Mouse (Mus musculus) cerebellum, adult 8-10 months (tissue): ENCODE results near the gene Rnf141.
A peak's percentile ranks its signal among the peaks of the same experiment; 100 is the strongest.

Experiments used
- DNase-seq: peaks from one replicate; pipeline ENCODE4 v3.0.0; 2022

Rnf141 gene

DNA sequence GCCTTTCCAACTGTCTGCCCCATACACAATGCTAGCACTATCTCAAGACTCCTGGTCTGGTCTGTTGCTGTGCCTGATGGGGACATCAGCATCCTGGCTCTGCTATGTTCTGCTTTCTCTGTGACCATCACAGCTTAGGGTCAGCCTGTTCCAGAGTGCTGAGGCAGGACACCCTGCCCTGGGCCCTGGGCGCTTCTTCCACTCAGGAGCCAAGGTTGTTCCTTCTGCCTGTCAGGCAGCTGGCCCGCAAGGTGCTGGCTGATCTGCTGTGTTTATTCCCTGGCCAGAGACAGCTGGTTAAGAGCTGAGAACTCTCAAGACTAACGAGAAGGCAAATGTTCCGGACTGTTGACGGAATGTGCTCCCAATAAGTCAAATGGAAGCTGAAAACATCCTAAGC is 52.1 kb downstream of the Rnf141 start:
- no peak for DNase-seq

- DNase-seq, result no peak
Observed at GRCm38 (mm10) chr7:110790878-110791277, 53.4 kb downstream of the Rnf141 start.

GRCm38 (mm10) chr7:110787310-110787709 is 56.9 kb downstream of the Rnf141 start:
- no peak for DNase-seq

GRCm38 (mm10) chr7:110785741-110786146 is 58.5 kb downstream of the Rnf141 start:
- no peak for DNase-seq

GRCm38 (mm10) chr7:110784965-110785364 is 59.3 kb downstream of the Rnf141 start:
- DNase-seq, result no peak

GRCm38 (mm10) chr7:110782845-110783478 is 61.3 kb downstream of the Rnf141 start:
- no peak for DNase-seq

- DNase-seq, result no peak
Observed at GRCm38 (mm10) chr7:110782135-110782534, 62.1 kb downstream of the Rnf141 start.

- no peak for DNase-seq
Observed at GRCm38 (mm10) chr7:110781231-110781711, 63.0 kb downstream of the Rnf141 start.

GRCm38 (mm10) chr7:110780520-110780919 is 63.7 kb downstream of the Rnf141 start:
- no peak for DNase-seq

GRCm38 (mm10) chr7:110779605-110780111 is 64.6 kb downstream of the Rnf141 start:
- no peak for DNase-seq

DNA sequence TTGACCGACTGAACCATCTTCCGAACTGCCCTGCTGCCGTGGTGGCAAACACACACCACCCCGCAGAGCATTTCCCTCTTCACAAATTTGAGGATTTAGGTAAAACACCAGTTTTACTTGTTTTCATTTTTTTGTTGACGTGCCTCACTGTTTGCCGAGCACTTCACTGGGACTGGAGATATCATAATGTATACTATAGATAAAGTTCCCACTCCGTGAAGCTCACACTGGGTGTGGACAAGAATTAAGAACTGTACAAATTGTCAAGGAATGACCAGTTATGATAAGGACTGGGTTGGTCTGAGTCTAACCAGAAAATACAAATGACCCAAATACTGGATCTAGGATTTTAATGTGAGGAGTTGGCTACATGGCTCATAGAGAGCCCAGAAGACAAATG is 65.3 kb downstream of the Rnf141 start:
- no peak for DNase-seq

DNA sequence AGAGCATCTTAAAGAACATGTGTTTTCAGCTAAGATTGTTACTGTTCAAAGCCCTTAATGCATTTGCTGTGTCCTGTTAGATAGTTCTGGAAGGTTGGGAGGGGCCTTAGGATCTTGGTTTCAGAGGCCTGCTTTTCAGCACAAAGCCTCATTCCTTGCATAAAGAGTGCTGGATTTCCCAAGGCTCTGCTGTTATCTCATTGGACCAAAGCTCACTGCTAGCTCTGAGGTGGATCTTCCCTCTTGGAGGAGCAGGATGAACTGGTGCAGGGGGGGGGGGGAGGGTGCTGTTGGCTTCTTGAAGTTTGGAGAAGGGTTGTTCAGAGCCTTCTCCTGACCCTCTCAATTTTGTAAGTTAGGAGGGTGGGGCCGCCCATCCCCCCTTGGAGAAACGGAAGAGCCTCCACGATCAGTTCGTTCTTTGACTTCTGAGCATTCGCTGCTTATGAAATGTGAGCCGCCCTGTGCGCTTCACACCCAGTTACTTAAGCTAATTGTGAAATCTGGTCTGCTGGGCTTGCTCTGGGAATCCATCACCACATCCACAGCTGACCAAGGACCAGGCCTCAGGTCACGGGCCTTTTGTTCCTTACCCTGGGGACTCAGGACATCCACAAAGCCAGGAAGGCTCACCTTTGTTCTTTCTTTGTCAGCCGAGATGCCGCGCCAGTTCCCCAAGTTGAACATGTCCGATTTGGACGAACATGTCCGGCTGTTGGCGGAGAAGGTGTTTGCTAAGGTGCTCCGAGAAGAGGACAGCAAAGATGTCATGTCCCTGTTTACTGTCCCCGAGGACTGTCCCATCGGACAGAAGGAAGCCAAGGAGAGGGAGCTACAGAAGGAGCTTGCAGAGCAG is 66.9 kb downstream of the Rnf141 start:
- no peak for DNase-seq

- DNase-seq, result no peak
Observed at GRCm38 (mm10) chr7:110774674-110775073, 69.6 kb downstream of the Rnf141 start.

GRCm38 (mm10) chr7:110774077-110774476 is 70.2 kb downstream of the Rnf141 start:
- no peak for DNase-seq

DNA sequence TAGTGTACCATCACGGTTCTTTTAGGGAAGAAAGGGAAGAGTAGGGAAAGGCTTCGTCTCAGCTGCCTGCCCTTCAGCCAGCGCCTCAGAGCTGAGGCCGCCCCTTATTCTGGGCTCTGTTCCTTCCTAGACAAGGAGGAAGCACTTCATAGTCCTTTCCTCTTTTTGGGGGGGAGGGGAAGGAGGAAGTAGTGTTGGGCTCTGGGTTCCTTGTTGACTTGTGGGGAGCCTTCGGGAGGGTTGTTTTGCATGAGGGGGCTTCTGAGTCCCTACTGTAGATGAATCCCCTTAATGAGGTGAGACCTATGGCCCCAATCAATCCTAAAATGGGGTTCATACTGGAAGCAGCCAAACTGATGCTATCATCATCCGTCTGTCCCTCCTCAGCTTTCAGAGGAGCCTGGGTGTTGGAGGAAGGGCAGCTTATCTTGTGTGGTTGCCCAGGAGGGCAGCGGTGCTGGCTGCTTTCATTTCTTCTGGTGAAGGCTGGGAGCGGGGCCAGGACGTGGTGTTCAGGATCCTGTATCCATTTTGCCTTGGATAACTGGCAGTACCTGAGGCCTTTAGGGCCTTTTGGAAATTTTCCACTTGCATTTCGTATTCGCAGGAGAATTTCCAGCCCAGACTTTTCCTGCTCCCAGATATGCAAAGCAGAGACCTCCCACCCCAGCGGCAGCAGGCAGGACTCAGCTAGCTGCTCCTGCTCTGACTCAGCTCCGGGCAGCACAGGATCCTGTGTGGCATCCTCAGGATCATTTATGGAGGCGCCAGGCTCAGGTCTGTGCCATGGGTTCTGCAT is 70.9 kb downstream of the Rnf141 start:
- DNase-seq, result peak; percentile 37

GRCm38 (mm10) chr7:110772343-110772742 is 71.9 kb downstream of the Rnf141 start:
- DNase-seq, result no peak

DNA sequence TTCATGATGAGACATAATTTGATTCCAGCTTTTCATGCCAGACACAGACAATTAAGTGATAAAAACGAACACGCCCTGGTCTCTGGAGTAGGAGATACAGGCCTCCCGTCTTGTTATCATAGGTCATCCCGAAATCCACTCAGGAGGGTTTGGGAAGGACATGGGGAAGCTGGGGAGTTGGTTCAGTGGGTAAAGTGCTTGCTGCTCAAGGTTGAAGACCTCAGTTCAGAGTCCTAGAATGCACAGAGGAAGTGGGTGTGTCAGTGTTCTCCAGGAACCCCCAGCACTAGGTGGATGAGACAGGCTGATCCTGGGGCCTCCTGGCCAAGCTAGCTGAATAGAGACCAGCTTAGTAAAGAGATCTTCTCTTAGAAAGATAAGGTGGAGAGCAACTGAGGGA is 73.3 kb downstream of the Rnf141 start:
- DNase-seq, result no peak

DNA sequence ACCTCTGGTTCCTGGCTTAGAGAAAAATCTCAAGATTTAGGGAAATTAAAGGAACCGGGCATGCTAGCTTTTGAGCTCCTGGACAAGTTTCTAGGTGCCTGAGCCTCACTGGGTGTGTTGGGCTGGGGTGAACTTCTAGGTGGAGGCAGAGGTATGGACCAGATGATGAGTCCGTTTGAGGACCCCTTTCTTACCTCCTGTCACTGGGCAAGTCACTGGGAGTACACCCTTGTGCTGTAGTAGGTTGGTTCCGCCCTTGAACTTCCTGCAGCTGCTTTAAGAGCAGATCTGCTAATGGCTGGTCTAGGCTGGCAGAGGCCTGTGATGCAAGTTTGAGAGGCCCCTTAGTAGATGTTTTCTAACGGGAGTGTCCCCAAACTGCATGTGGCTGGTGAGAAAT is 75.2 kb downstream of the Rnf141 start:
- peak; percentile 33 for DNase-seq

DNA sequence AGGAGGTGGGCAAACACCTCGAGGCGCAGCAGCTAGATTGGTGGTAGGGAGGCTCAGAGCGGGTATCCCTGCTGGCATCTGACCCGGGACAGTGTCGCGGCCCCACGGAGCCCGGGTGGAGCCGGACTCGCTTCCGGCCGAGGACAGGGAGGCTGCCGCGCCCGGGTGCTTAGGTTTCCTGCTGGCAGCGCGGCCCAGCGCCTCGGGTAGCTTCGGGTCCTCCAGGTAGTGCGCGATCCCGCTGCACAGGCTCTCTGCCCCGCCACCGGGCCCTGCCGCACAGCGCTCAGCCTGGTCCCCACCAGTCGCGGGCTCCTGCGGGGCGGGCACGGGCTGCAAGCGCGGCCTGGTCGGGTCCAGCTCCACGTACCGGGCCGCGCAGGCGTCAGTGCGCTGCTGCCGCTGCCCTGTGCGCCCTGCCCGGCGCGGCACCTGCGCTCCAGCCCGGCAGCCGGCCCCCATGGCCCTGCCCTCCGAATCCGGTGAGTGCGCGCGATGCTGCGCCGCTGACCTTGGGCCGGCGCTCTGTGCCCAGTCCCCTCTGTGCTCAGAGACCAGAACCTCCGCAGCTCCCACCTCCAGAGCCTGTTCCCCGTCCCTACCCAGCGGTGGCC is 75.7 kb downstream of the Rnf141 start:
- DNase-seq, result peak; percentile 70

DNA sequence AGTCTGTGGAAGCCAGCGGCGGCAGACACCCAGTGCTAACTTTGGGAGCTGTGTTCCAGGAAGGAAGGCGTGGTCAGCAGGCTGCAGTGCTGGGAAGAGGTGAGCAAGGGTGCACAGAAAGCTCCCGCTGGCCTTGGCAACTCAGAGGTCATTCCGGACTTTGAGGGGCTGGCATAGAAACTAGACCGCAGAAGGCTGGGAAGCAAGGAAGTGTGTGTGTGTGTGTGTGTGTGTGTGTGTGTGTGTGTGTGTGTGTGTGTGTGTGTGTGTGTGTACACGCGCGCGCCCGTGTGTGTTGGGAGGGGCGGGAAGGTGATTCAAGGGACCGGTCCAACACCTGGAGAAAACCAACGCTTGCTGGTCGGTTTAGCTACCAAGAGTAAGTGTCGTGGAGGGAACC is 76.3 kb downstream of the Rnf141 start, which contains the start of gene Ampd3:
Gene Ampd3 (plus strand): TSS at position 206 of the 400 bp plus-strand sequence.
- peak; percentile 39 for DNase-seq

DNA sequence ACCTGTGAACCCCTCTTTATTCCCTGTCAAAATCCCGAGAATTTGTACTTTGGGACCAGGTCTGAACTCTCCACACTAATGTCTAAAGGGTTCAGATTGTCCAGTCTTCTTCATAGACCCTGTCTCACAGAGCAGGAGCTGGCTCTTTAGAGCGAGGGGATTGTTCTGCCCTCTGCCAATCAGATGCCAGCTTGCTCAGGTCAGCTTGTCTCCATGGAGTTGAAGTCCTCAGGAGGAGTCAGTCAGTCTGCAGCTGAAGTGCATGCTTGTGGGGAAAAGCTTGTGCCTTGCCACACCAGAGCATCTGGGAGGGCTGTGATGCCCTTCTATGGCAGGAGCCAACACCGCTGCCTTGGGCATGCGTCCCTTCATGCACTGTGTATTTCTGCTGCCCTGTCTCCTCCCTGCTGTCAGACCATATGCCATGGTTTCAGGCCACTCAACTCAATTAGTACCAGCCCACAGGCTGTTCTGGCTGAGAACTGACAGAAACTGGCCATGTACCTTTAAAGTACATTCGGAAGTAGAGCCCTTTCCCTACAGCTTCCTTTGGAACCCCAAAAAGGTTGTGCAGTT is 81.6 kb downstream of the Rnf141 start:
- DNase-seq, result peak; percentile 76

DNA sequence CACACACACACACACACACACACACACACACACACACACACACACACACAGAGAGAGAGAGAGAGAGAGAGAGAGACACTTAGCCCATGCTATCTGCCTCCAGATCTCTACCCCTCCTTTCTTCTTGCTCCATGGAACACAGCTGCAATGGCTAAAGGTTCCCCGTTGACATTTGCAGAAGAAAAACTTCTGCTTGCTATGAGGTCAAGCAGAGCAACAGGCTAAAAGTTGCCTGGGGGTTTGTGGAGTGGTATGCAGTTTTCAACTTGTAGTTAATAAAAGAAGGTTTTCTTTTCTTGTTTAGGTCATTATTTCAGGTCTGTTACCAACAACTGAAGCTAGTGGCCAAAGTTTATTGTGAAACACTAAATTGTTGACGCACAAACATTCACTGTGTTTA is 87.8 kb downstream of the Rnf141 start:
- no peak for DNase-seq
